Mouse (Mus musculus) liver, embryonic 11.5 days (tissue): ENCODE data around the gene Dnaja3. TPM values are rescaled to one million over a fixed set of nuclear protein-coding genes. Genes with fewer than 3 reads are reported as not detected.

Source experiments
- ATAC-seq: fragments of 200-750 bp; cut with Nextera tagmentation; replicated peaks from 2 replicates; pipeline ENCODE4 v1.8.0; 2017; ENCODE audit warnings: moderate number of reproducible peaks, mild to moderate bottlenecking, moderate TSS enrichment, moderate library complexity; ENCODE audit not compliant: low FRiP score
- DNase-seq: peaks from one replicate; pipeline ENCODE4 v3.0.0-alpha.2; 2017; ENCODE audit warnings: low spot score
- H3K27ac ChIP-seq: fragments of 300-500 bp; sonication (generic); 2 replicates; pipeline ENCODE4 v1.5.1; 2014; ENCODE audit warnings: mild to moderate bottlenecking, low read depth, low read length, control low read depth
- H3K27me3 ChIP-seq: fragments of 300-500 bp; sonication (generic); replicated peaks from 2 replicates; pipeline ENCODE4 v1.6.1; 2014; ENCODE audit warnings: low read length, mixed read lengths; ENCODE audit not compliant: control insufficient read depth, insufficient read depth
- H3K36me3 ChIP-seq: fragments of 300-500 bp; sonication (generic); 2 replicates; pipeline ENCODE4 v1.6.1; 2014; ENCODE audit warnings: mild to moderate bottlenecking, low read length, moderate library complexity, mixed read lengths; ENCODE audit not compliant: control insufficient read depth, insufficient read depth
- H3K4me1 ChIP-seq: fragments of 300-500 bp; sonication (generic); replicated peaks from 2 replicates; pipeline ENCODE4 v1.6.1; 2014; ENCODE audit warnings: low read length, mixed read lengths; ENCODE audit not compliant: control insufficient read depth, insufficient read depth
- H3K4me2 ChIP-seq: fragments of 300-500 bp; sonication (generic); 2 replicates; pipeline ENCODE4 v1.6.1; 2014; ENCODE audit warnings: mild to moderate bottlenecking, control low read depth, moderate library complexity
- H3K4me3 ChIP-seq: fragments of 300-500 bp; sonication (generic); 2 replicates; pipeline ENCODE4 v1.5.1; 2014; ENCODE audit warnings: low read depth, low read length, control low read depth
- H3K9ac ChIP-seq: fragments of 300-500 bp; sonication (generic); 2 replicates; pipeline ENCODE4 v1.6.1; 2014; ENCODE audit warnings: low read depth, low read length, control low read depth
- H3K9me3 ChIP-seq: fragments of 300-500 bp; sonication (generic); 2 replicates; pipeline ENCODE4 v1.6.1; 2016; ENCODE audit warnings: low read length, inconsistent platforms, mixed read lengths; ENCODE audit not compliant: control insufficient read depth
- WGBS: fragments of 180-500 bp; shearing (Covaris S2); extraction: QIAGEN DNeasy Blood & Tissue Kit; methylation state at CpG from one replicate; pipeline ENCODE4 v1.1.7; 2014; 5-methylcytosine and 5-hydroxymethylcytosine counted together
- polyA plus RNA-seq: library from polyadenylated mRNA; unstranded; fragments of >200 nt; fragmentation: Nextera tagmentation; extraction: Ambion mirVana; gene quantifications from 2 replicates; pipeline ENCODE4 v1.2.1, GENCODE M21; 2014

Gene Dnaja3
- polyA plus RNA-seq, 1 experiment from 2014 or later: 104 TPM

DNA sequence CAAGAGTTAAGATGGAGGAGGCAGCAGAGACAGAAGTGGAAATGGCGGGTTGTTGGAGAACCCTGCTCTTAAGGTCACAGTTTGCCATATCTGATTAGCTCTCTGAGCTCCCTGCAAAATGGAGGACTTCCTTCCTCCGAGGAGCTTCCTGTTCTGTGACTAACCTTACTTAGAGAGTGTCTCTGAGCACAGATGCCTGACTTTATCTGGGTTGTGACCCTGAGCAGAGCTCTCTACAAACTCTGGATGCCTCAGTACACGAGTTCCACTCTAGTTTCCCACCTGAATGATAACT lies 83.1 kb downstream of the Dnaja3 start:
- 29% methylated on average over 3 of the region's 3 CpGs for WGBS

DNA sequence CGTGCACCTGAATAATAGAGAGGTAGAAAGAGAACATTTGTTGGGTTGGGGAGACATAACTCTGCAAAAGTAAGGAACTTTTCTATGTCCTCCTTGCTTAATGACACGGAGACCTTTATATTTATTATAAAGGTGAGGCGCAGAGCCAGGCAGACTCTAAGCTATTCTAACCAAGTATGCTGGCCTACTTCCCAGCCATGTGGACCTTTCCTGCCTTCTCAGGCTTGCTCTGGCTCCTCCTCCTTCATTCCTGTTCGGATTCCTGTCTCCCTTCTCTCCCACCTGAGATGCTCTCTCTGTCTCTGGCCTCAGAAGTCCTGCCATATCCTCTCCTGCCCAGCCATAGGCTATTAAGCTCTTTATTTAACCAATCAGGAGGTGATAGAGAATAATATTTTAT lies 85.5 kb downstream of the Dnaja3 start:
- H3K4me1 ChIP-seq: peaks cover 25% of the 10 kb centered on the region
- WGBS: 78% methylated on average over 4 of the region's 4 CpGs
- no peaks in the 10 kb centered on the region for H3K36me3 ChIP-seq
- no peak overlapping the region for H3K27ac ChIP-seq
- H3K9ac ChIP-seq: no peak overlapping the region
- H3K4me3 ChIP-seq: no peak overlapping the region
- no peaks in the 10 kb centered on the region for H3K9me3 ChIP-seq
- no peak for DNase-seq
- no peaks in the 10 kb centered on the region for H3K27me3 ChIP-seq
- peak overlapping the region; percentile 96 for H3K4me2 ChIP-seq
- ATAC-seq: no peak

More for the DNA sequence above, 83.1 kb downstream of the Dnaja3 start:
- Histone ChIP-seq H3K4me1 (peaks cover 19% of the 10 kb centered on the region), H3K36me3 (no peaks in the 10 kb centered on the region), H3K9me3 (no peaks in the 10 kb centered on the region), H3K27me3 (no peaks in the 10 kb centered on the region), H3K9ac (no peak overlapping the region), H3K4me2 (0 out of 2 replicates have a peak overlapping the region, but pooled peaks have one; percentile 18), H3K4me3 (no peak overlapping the region), H3K27ac (no peak overlapping the region)
- DNase-seq (no peak), ATAC-seq (no peak)

DNA sequence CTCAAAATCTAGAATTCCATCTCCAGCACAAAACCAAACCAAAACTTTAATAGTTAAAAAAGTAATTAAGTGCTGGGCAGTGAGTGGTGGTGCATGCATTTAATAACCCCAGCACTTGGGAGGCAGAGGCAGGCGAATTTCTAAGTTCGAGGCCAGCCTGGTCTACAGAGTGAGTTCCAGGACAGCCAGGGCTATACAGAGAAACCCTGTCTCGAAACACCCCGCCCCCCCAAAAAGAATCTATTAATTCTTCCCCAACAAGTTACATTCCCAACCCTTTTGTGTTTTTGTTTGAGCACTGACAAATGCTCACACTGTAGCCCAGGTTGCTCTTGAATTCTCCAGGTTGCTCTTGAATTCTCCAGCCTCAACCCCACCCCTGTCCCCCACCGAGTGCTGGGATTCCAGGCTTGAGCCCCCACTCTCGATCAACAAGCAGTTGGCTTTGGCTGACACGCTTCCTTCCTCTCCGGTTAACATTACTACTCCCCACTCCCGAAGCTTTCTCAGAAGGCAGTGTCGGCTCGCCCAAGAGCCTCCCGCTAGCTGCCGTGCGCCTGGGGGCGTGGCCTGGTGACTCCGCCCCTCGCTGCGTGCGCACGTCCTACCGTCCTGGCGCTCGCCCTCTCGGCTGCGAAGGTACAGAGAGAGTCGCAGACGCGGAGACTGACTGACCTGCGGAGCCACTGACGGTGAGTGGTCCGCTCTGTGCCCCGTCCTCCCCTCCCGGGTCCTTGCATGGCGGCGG lies 86.2 kb downstream of the Dnaja3 start, which contains the start of gene Hmox2:
Gene Hmox2 (plus strand): TSS at position 582 of the 748 bp plus-strand sequence.
- 6% methylated on average over 35 of the region's 35 CpGs for WGBS
- peak within 1 kb of the TSS; percentile 86 for H3K9ac ChIP-seq
- H3K4me3 ChIP-seq: peak within 1 kb of the TSS; percentile 78
- peak within 1 kb of the TSS; percentile 80 for H3K27ac ChIP-seq
- peaks cover 25% of the 10 kb centered on the region for H3K4me1 ChIP-seq
- no peaks in the 10 kb centered on the region for H3K27me3 ChIP-seq
- DNase-seq: peak; percentile 93
- peak within 1 kb of the TSS; percentile 96 for H3K4me2 ChIP-seq
- no peaks in the 10 kb centered on the region for H3K36me3 ChIP-seq
- H3K9me3 ChIP-seq: no peaks in the 10 kb centered on the region
- ATAC-seq: peak; percentile 95

DNA sequence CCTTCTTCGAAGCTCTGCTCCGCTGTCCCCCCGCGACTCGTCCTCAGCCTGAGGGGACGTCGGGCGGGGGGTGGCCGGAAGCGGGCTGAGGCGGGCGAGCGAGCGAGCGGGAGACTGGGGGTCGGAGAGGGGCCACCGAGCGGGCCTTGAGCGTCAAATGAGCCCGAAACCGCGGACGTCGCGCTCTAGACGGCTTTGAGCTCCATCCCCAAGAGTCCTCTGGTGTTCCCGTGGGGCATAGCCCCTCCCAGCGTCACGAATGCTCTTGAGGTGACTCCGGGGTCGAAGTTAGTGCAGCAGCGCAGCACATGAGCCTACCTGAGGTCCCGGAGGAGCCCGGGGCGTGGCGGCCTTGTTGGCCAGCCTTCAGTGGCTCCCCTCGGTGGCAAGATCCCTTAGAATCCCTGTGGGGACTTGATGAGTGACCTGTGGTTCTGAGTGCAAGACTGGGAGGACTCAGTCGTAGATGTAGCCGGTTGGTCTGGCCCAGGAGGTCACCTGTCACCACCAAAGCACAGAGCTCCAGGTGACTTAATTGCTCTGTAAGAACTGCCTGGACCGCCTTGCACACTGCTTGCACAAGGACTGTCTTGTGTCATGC lies 86.8 kb downstream of the Dnaja3 start:
- 2% methylated on average over 40 of the region's 40 CpGs for WGBS
- ATAC-seq (peak; percentile 78), DNase-seq (no peak)

DNA sequence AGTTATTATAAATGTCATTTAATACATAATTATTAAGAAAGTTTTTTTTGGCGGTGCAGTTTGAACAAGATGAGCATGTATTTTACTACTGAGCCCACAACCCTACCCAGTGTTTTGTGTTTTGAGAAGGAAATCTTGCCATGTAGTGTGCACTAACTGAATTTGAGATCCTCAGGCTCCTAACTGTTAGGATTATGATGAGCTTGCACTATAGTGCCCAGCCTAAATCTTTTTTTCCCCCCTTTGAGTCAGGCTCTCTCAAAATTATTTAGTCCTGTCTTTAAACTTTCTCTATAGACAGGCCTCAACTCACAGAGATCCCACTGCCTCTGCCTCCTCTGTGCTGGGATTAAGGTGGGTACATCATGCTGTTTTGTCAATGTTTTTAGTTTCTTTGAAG lies 87.7 kb downstream of the Dnaja3 start:
- no peak overlapping the region; the same call in 1 of the 2 replicates for H3K4me3 ChIP-seq
- H3K9ac ChIP-seq: 0 out of 2 replicates have a peak overlapping the region, but pooled peaks have one; percentile 5
- H3K27ac ChIP-seq: no peak overlapping the region
- no peaks in the 10 kb centered on the region for H3K36me3 ChIP-seq
- H3K27me3 ChIP-seq: no peaks in the 10 kb centered on the region
- peak overlapping the region; percentile 96 for H3K4me2 ChIP-seq
- DNase-seq (no peak), ATAC-seq (no peak)
- no peaks in the 10 kb centered on the region for H3K9me3 ChIP-seq
- H3K4me1 ChIP-seq: peaks cover 21% of the 10 kb centered on the region
- 87% methylated on average over 1 of the region's 1 CpGs for WGBS

More for the DNA sequence above, 86.8 kb downstream of the Dnaja3 start:
- Histone ChIP-seq H3K4me1 (peaks cover 25% of the 10 kb centered on the region), H3K27me3 (no peaks in the 10 kb centered on the region), H3K36me3 (no peaks in the 10 kb centered on the region), H3K4me3 (peak overlapping the region; percentile 78), H3K9me3 (no peaks in the 10 kb centered on the region), H3K9ac (peak overlapping the region; percentile 86), H3K27ac (peak overlapping the region; percentile 80), H3K4me2 (peak overlapping the region; percentile 96)

DNA sequence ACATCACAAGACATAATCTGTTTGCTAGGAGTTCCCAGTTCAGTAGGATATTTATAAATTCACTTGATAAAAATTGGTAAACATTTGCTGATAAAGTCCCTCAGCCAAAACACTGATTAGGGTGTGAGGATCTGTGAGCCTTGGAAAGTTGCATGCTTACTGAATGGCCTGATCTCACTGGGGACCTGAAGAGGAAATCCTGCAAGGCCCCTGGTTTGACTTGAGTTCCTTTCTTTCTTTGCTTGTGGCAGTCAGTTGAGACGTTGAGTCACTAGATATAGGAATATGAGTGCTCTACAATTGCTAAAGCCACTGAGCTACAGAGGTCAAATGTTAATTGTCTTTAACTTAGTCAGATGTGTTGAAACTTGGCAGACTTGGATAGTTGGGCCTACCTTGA lies 88.2 kb downstream of the Dnaja3 start:
- 31% methylated on average over 1 of the region's 1 CpGs for WGBS
- Histone ChIP-seq H3K4me1 (peaks cover 21% of the 10 kb centered on the region), H3K27ac (no peak overlapping the region; the same call in 1 of the 2 replicates), H3K4me3 (no peak overlapping the region), H3K9me3 (no peaks in the 10 kb centered on the region), H3K4me2 (peak overlapping the region; percentile 96; the same call in 1 of the 2 replicates), H3K27me3 (no peaks in the 10 kb centered on the region), H3K9ac (no peak overlapping the region), H3K36me3 (no peaks in the 10 kb centered on the region)
- ATAC-seq (no peak), DNase-seq (no peak)

DNA sequence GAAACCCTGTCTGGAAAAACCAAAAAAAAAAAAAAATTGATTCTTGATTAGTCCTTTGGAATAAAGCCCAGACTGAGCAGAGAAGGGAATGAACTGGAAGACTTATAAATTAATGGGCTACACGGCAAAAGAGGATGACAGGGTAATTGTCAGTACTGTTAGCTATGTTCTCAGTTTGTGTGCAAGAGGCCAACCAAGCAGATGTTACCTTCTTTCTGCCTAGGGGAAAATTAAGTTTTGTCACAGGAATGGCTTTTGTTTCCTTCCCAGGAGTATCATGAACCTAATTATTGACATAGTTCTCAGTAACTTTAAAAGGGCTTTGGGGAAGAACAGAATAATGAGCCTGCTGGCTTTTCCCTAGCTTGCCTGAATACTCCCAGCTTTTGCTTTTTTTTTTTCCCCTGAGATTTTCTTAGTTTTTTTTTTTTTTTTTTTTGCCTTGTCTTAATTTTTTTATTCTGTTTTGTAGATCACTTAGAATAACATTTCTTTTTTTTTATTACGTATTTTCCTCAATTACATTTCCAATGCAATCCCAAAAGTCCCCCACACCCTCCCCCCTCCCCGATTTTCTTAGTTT lies 91.1 kb downstream of the Dnaja3 start:
- H3K27ac ChIP-seq: no peak overlapping the region
- H3K9me3 ChIP-seq: no peaks in the 10 kb centered on the region
- H3K36me3 ChIP-seq: no peaks in the 10 kb centered on the region
- ATAC-seq: no peak
- DNase-seq: no peak
- H3K9ac ChIP-seq: no peak overlapping the region
- H3K4me1 ChIP-seq: peaks cover 17% of the 10 kb centered on the region
- H3K4me3 ChIP-seq: no peak overlapping the region
- 83% methylated on average over 3 of the region's 3 CpGs for WGBS
- H3K4me2 ChIP-seq: no peak overlapping the region
- H3K27me3 ChIP-seq: no peaks in the 10 kb centered on the region

DNA sequence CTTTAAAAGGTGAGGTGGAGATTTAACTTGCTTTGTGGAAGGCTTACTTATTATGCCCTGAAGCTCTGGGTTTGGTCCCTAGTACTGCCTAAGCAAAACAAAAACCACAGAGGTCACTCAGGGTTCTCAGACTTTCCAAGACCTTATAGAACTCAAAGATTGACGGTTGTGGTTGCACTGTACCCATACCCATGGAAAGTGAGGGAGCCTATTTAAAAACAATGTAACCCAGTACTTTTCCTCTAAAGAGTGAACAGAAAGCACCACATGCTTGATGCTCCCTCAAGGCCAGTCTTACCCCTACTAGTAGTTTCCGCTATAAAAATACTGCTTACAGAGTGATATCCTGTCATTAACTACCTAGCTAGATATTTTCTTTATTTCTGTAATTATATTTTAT lies 96.5 kb downstream of the Dnaja3 start:
- 83% methylated on average over 2 of the region's 2 CpGs for WGBS
- ATAC-seq: no peak
- no peak overlapping the region for H3K9ac ChIP-seq

More for the DNA sequence above, 96.5 kb downstream of the Dnaja3 start:
- H3K4me3 ChIP-seq: no peak overlapping the region
- no peak for DNase-seq
- H3K27ac ChIP-seq: no peak overlapping the region
- no peaks in the 10 kb centered on the region for H3K27me3 ChIP-seq
- H3K4me1 ChIP-seq: no peaks in the 10 kb centered on the region; the same call in 1 of the 2 replicates
- no peaks in the 10 kb centered on the region for H3K36me3 ChIP-seq
- H3K4me2 ChIP-seq: no peak overlapping the region
- no peaks in the 10 kb centered on the region for H3K9me3 ChIP-seq
